Mouse (Mus musculus) cerebellum, adult 2 months (tissue): ENCODE results near the gene Cramp1l. TPM values are rescaled to one million over a fixed set of nuclear protein-coding genes. Genes with fewer than 3 reads are reported as not detected.

Source experiments
- DNase-seq, 2 experiments: peaks; one replicate each; pipeline ENCODE4 v3.0.0; 2021
- H3K27ac ChIP-seq: fragments of 200-500 bp; 2 replicates; pipeline ENCODE4 v1.5.1; 2012; ENCODE audit warnings: low read length, control low read depth, inconsistent platforms; ENCODE audit not compliant: insufficient read depth
- H3K27me3 ChIP-seq: fragments of 200-500 bp; 2 replicates; pipeline ENCODE4 v1.6.1; 2012; ENCODE audit warnings: inconsistent platforms, mild to moderate bottlenecking, low read length, moderate library complexity; ENCODE audit not compliant: control insufficient read depth, insufficient read depth
- H3K4me1 ChIP-seq: fragments of 200-500 bp; 2 replicates; pipeline ENCODE4 v1.6.1; 2011; ENCODE audit warnings: low read length; ENCODE audit not compliant: control insufficient read depth, insufficient read depth
- H3K4me3 ChIP-seq: fragments of 200-500 bp; replicated peaks from 2 replicates; pipeline ENCODE3; 2011; ENCODE audit warnings: mild to moderate bottlenecking, low read depth, low read length, control low read depth; ENCODE audit not compliant: insufficient read depth
- CTCF ChIP-seq: fragments of 200-500 bp; IDR thresholded peaks from 2 replicates; pipeline ENCODE4 v1.5.1; 2011; ENCODE audit warnings: low read depth, mild to moderate bottlenecking, control low read depth, low read length, moderate library complexity, borderline replicate concordance; ENCODE audit not compliant: insufficient read depth
- POLR2A ChIP-seq: fragments of 200-500 bp; IDR thresholded peaks from 2 replicates; pipeline ENCODE4 v1.6.1; 2011; ENCODE audit warnings: low read length, control low read depth, borderline replicate concordance; ENCODE audit not compliant: insufficient read depth
- WGBS: fragments of 180-500 bp; shearing (Covaris S2); methylation state at CpG from one replicate; pipeline ENCODE4 v1.1.7; 2018; 5-methylcytosine and 5-hydroxymethylcytosine counted together
- polyA plus RNA-seq: library from polyadenylated mRNA; depleted of rRNA; stranded (reverse); fragments of >200 nt; gene quantifications from 2 replicates; pipeline ENCODE4 v1.2.3, GENCODE M21; 2012

Cramp1l gene
- polyA plus RNA-seq, 1 experiment, result 19.8 TPM

DNA sequence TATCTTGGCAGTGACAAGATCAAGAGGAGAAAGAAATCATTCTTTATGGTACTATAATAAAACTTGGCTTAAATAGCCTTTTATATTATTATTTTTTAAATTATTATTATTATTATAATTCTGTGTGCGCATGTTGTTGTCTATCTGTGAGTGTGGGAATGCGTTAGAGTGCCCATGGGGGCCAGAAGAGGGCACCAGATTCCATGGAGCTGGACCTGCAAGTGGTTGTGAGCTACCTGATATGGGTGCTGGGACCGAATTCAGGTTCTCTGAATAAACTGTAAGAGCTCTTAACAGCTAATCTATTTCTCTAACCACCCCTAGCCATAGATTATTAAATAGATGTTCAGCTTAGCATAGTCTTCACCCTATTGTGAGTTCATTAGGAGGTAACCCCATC, 10.5 kb downstream of the Cramp1l start:
- H3K4me1 ChIP-seq, result no peaks in the 10 kb centered on the region
- 96% methylated on average over 3 of the region's 3 CpGs for WGBS
- TF ChIP-seq CTCF (no peak), POLR2A (no peak)

DNA sequence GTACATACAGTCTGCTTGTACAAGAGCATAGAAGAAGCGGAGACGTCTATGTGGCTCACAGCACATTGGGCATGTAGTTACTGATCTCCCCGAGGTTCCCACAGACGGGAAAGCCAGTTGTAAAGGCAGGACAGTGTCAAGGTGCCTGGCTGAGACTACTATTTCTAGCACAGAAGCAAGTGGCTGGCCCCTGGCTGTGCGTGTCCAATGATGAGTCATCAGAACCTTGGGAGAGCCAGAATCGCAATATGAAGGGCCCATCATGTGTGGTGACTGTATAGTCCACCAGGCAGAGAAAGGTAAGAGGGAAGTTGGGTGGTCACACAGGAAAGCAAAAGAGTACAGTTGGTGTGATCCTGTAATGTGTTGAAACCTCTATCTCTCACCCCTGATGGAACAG, 20.9 kb downstream of the Cramp1l start:
- WGBS, result 48% methylated on average over 6 of the region's 6 CpGs
- Histone ChIP-seq H3K4me1 (peaks cover 4% of the 10 kb centered on the region; the same call in 1 of the 2 replicates), H3K4me3 (no peak overlapping the region), H3K27me3 (no peaks in the 10 kb centered on the region), H3K27ac (no peak overlapping the region)
- TF ChIP-seq CTCF, result no peak
- no peak for TF ChIP-seq POLR2A
- peak; percentile 21 to 50 for DNase-seq

More for the DNA sequence above, 10.5 kb downstream of the Cramp1l start:
- Histone ChIP-seq H3K4me3 (no peak overlapping the region), H3K27ac (no peak overlapping the region), H3K27me3 (no peaks in the 10 kb centered on the region)
- no peak for DNase-seq

GRCm38 (mm10) chr17:24987221-24987620, 28.4 kb downstream of the Cramp1l start:
- no peak overlapping the region for H3K4me3 ChIP-seq
- no peaks in the 10 kb centered on the region for H3K4me1 ChIP-seq
- no peak for TF ChIP-seq POLR2A
- TF ChIP-seq CTCF, result no peak
- no peak for DNase-seq
- 94% methylated on average over 6 of the region's 6 CpGs for WGBS
- H3K27ac ChIP-seq, result no peak overlapping the region
- H3K27me3 ChIP-seq, result no peaks in the 10 kb centered on the region

DNA sequence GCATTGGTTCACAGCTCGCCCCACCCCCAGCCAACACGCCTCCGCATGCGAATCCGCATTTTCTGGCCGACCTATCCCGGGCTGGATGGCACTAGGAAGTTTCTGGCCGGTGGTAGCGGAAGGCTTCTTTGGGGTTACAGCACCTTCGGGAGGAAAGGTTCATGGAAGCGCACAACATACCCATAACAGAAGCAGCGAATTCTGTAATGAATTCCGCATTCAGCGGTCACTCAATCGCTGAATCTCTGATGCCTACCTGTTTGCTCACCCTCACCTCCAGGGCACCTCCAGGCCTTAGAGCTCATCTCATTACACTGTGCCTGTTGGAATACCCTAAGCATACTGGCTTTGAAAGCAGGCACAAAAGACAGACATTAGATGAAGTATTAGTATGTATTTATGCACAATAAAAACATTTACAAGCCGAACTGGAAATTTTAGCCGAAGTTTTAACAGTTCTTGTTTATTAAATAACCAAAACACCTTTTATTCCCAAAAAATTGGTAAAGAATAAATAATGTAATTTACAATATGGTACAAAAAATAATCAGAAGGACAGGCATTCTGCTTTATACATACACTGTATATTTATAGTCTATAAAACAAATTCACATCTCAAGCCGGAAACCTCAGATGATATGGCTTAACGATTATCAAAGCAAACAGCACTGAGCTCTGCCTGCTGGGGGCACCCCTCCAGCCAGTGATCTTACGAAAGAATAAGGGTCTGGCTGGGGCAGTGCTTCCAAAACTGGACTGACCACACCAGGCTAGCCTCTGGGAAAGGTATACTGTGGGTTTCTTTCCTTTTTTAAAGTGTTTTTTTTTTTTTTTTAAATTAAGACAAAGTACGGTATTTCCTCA, 54.5 kb downstream of the Cramp1l start:
- Histone ChIP-seq H3K4me3 (peak overlapping the region; percentile 50), H3K4me1 (no peaks in the 10 kb centered on the region), H3K27me3 (no peaks in the 10 kb centered on the region), H3K27ac (no peak overlapping the region)
- TF ChIP-seq CTCF (no peak), POLR2A (peak; percentile 35; the same call in 1 of the 2 replicates)
- no peak for DNase-seq
- WGBS, result 15% methylated on average over 21 of the region's 21 CpGs

DNA sequence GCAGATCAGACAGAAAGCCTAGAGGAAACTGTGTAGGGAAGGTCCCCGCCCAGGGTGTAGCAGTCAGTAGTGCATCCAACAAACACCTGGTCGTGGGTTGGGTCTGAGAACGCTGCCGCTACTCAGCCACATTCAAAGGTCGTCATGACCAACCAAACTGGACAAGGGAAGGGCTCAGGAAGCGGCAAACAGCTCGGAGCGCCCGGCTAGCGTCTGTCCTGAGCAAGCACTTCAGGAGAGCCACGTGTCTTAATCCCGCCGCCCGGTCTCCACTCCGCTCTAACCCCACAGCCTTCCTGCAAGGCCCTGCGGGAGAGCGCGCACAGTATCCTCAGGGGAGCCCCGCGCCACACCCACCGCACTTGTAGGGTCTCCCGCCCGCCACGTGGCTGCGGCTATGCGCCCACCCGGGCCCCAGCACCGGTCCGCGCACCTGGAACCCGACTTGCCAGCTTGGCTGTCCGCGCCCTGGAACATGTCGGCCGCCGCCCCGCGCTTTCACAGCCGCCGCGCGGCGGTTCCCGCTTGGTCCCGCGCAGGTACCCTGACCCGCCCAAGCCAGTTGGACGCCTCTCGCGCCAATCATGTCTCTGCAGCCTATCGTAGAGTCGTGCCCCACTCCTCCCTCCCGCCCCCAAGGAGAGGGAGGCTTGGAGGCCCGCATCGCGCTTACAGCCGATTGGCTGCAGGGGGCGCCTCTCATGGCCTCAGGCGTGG, 55.3 kb downstream of the Cramp1l start, which contains the start of gene Jpt2:
Gene Jpt2 (minus strand): TSS at position 555 of the 717 bp plus-strand sequence.
- peak; percentile 98 to 99 for DNase-seq
- TF ChIP-seq POLR2A (no peak), CTCF (no peak)
- Histone ChIP-seq H3K27ac (no peak within 1 kb of the TSS), H3K27me3 (no peaks in the 10 kb centered on the region), H3K4me3 (peak within 1 kb of the TSS; percentile 72), H3K4me1 (no peaks in the 10 kb centered on the region)
- under 1% methylated on average over 59 of the region's 59 CpGs for WGBS

DNA sequence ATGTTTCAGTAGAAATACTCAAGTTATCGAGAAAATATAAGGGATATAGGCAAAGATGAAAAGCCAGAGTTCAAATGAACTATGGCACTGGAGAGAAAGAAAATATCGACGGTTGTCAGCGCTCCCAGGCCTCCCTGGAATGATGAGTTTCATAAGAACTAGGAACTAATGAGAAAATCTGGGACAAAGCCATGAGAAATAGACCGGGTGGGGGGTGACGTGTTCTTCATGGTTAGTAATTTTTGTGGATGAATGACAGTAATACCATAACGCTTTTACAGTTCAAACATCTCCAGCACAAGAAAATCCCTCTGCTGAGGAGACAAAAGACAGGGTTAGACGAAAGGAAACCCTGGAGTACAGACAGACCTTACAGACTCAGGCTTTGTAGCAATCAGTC, 56.2 kb downstream of the Cramp1l start:
- TF ChIP-seq CTCF (no peak), POLR2A (no peak)
- Histone ChIP-seq H3K4me1 (no peaks in the 10 kb centered on the region), H3K27ac (no peak overlapping the region), H3K27me3 (no peaks in the 10 kb centered on the region), H3K4me3 (no peak overlapping the region)
- WGBS, result 27% methylated on average over 8 of the region's 8 CpGs
- DNase-seq, result no peak

- no peaks in the 10 kb centered on the region for H3K27me3 ChIP-seq
- TF ChIP-seq POLR2A (no peak), CTCF (no peak)
- H3K4me1 ChIP-seq, result no peaks in the 10 kb centered on the region
- H3K27ac ChIP-seq, result no peak overlapping the region
- H3K4me3 ChIP-seq, result no peak overlapping the region
- DNase-seq, result no peak
- WGBS, result 93% methylated on average over 2 of the region's 2 CpGs
Observed at GRCm38 (mm10) chr17:24953291-24953690, 62.3 kb downstream of the Cramp1l start.
